Mouse (Mus musculus): ENCODE measurements around the gene Dock1. TPM values are rescaled to one million over a fixed set of nuclear protein-coding genes. Genes with fewer than 3 reads are reported as not detected.
A peak's percentile ranks its signal among the peaks of the same experiment; 100 is the strongest.

The Dock1 gene
- total RNA-seq, 2 experiments from 2014 or later: 86.5 to 107 TPM

DNA sequence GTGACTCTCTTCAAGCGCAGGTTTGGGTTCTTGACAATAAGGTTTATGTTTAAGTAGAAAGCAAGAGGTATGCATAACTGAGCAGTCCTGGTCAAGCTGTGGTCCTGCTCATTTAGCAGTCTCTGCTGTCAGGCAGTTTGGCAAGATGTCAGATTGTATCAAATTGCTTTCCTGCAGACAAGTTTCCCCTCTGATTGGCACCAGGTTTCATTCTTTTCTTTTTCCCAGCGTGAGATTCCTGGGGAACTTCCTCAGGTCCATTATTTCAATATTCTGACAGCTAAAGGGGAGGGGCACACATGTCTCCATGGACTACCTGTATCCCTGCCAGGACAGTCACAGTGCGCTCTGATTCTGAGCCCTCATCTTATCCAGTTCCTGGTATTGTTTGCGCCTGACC, 153.4 kb downstream of the Dock1 start:
- no peak for DNase-seq

GRCm38 (mm10) chr7:134840066-134840465, 169.6 kb downstream of the Dock1 start:
- DNase-seq: no peak

DNA sequence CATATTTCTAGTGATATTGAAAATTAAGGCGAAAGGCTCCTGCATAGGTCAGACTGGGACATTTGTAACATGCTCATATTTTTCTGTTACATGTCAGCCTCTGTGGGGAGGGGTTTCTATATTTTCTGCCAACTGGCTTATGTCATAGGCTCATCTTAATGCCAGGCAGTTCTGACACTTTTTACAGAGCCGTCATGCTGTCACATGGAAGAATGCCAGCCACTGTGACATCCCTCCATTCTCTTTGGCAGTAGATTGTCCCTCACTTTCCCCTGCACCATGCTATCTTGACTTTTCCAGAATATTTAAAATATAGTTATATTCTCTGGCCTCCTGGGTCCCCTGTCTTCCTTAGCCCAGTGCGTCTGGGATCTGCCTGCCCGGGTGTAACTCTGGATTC, 172.3 kb downstream of the Dock1 start:
- DNase-seq: no peak

DNA sequence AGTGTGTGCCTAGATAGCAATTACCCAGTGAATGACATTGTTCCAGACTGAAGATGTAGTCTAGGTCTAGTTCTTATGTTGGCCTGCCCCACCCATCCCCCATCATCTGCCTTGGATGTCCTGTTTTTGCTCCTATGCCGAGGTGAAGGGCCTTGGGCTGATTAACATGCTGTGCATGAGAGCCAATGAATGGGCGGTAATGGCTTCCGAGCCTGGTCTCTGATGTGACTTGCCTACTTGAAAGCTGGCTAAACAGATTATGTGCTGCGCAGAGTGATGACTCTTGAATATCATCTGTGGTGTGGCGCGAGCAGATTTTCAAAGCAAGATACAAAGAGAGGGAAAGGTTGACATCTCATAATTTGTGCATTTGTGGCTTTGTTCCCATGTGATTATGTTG, 191.5 kb downstream of the Dock1 start:
- no peak for DNase-seq

DNA sequence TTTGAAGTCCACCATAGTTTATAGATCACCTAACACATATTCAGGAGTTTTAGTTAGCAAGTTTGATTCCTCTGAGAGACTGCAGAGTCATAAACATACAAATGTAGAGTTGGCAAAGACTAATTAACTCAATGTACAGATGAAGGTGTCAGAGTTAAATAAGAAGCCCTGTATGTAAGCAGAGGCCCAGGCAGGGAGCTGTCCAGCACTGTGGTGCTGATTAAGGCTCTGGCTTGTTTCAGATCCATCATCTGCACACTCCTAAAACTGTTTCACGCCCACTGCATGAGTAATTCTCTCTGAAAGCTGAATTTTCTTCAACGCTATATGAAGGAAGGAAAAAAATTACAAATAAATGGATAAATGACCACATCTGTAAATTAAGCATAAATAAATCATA, 193.7 kb downstream of the Dock1 start:
- DNase-seq: peak; percentile 73

- no peak for DNase-seq
These were observed 202.1 kb downstream of the Dock1 start for GRCm38 (mm10) chr7:134872511-134872910.

GRCm38 (mm10) chr7:134872981-134873380, 202.5 kb downstream of the Dock1 start:
- no peak for DNase-seq

DNA sequence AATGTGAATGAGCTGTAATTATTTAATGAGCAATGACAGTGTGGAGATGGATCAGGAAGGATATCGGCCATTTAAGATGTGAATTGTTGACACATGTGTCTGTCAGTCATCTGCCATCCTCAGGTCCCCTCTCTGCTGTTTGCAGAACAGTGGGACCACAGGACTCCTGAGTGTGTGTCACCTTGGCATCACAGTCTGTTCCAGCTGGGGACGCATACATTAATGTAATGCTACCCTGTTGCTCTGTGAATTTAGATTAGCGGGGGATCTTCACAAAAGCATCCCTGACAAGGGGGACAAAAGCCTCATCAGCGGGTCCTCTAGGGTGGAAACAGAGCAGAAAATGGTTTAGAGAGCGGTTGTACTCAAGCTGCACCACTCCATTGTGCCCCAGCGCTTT, 208.5 kb downstream of the Dock1 start:
- DNase-seq: no peak

DNA sequence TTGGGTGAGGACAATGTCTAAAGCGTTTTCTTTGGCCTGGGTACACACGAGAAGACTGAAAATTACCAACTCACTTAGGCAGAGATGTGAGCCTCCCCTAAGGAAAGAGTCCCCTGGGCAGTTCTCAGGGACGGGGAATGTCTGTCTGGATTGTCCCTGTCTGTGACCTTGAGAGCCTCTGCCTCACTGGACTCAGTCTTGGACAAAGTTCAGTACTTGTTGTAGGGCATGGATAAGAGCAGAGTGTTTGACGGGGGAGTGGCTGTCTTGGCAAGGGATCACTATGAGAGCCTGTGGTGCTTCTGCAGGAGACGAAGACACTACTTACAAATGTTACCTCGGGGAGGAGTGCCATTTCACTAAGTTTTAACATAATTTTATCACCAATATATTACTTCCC, 210.0 kb downstream of the Dock1 start:
- DNase-seq: peak; percentile 37

DNA sequence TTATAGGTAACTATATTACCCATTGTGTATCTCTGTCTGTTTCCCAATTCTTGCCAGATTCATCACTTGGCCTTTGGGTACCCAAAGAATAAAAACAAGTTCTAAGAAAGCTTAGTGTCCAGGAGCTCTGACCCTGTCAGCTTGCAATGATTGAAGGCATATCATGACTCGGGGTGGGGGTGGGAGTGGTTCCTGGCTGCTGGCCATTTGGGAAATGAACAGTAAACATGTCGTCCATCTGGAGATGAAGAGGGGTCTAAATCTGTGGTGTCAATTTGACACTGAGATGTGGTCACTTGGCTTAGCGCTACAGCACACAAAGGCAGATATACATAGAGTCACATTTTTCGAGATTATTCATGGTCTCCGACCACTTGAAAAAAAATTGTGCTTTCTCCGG, 213.1 kb downstream of the Dock1 start:
- DNase-seq: no peak

- DNase-seq: no peak
These were observed 222.0 kb downstream of the Dock1 start for GRCm38 (mm10) chr7:134892449-134892871.

GRCm38 (mm10) chr7:134892972-134893371, 222.5 kb downstream of the Dock1 start:
- DNase-seq: peak; percentile 33

DNA sequence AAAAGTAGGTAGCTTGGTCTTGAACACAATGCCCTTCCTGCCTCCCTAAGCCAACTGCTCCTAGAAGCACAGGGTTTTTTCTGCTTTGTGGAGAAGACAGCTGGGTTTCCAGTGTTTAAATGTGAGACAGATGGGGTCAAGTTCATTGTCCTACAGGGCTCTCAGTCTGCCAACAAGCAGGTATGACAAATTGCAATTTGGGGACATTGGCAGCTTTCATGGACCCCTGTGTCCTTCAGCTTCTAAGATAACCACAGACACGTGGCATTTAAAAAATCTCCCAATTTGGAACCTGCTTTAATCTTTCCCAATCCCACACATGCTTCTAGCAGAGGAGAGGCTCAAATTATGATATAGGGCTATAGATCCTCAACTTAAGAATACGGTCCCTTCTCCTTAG, 224.2 kb downstream of the Dock1 start:
- no peak for DNase-seq

DNA sequence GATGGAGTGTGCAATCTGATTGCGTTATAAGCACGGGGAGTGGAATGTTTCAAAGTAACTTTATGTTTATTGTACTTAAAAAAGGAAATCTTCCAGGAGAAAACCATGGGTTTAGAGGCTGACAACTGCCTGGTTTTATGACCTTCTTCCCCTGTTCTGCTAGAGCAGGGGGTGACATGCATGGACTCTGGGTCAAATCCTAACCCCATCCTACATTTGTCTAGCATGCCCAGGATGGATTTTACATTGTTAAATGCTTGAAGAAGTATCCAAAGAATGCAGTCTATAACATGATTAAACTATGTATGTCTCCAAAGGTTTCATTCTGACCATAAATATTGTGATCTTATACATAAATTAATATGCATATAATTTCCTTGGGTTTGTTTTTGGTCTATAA, 229.0 kb downstream of the Dock1 start:
- no peak for DNase-seq

- DNase-seq: no peak
These were observed 231.5 kb downstream of the Dock1 start for GRCm38 (mm10) chr7:134901992-134902391.

- DNase-seq: no peak
These were observed 261.4 kb downstream of the Dock1 start for GRCm38 (mm10) chr7:134931886-134932285.

GRCm38 (mm10) chr7:134937471-134937926, 267.0 kb downstream of the Dock1 start:
- DNase-seq: peak; percentile 19

GRCm38 (mm10) chr7:134937927-134938609, 267.6 kb downstream of the Dock1 start, which contains the start of gene Fam196a:
TSS of gene Fam196a (minus strand) at chr7:134938430.
- peak; percentile 73 for DNase-seq

DNA sequence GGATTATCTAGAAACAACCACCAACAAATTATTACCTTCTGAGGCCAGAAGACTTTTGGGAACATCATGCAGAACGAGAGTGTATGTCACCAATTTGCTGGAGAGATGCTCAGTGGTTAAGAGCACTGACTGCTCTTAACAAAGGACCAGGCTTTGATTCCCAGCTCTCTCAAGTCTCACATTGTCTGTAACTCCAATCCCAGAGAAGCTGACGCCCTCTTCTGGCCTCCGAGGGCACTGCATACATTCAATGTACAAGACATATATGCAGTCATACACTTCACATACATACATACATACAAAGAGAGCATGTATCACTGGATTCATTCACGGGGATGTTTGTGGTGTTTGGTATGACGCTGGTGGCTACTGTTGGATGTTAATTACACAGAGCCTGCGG, 271.4 kb downstream of the Dock1 start:
- no peak for DNase-seq

DNA sequence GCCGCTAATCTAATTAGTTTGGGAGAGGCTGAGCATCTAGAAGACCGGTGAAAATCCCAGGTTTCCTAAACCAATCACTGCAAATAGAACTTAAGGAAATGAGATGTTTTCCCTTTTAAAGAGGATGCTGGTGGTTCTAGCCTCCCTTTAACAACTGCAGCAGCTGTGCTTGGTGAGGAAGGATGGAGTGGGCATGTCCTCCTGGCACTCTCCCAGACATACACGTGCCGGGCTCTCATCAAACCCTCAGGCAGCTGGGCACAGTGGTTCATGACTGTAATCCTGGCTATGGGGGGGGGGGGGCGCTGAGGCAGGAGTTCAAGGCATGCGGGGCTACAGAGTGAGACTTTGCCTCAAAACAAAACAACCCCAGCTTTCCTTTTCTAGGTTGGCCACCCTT, 272.6 kb downstream of the Dock1 start:
- DNase-seq: no peak

DNA sequence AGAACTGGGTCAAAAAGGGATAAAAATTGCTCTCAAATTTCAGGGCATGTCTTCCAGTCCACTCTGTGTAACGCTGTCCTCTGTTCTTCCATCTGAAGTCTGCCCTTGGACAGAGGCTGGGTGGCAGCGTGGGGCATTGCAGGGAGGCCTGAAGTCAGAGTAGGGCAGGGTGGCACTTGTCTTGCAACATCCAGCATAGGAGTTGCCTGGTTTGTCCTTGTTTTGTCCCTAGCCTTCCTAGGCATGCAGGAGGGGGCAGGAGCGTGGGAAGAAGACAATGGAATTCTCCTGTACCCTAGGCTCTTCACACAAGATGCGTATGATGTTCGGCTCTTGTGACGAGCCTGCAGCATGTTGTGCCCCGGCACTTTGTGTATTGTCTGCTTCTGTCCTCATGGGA, 273.2 kb downstream of the Dock1 start:
- peak; percentile 66 for DNase-seq

- no peak for DNase-seq
These were observed 275.7 kb downstream of the Dock1 start for GRCm38 (mm10) chr7:134945925-134946716.

GRCm38 (mm10) chr7:134959086-134959485, 288.6 kb downstream of the Dock1 start:
- no peak for DNase-seq

GRCm38 (mm10) chr7:134960871-134961270, 290.4 kb downstream of the Dock1 start:
- peak; percentile 41 for DNase-seq
